Mouse (Mus musculus) CD4-positive, CD25-positive, alpha-beta regulatory T cell, adult 2 months (primary cell): ENCODE data around the gene Dctn1.

Experiments used
- DNase-seq: peaks from one replicate; pipeline ENCODE4 v3.0.0-alpha.2; 2012; ENCODE audit warnings: low read depth, low spot score

The Dctn1 gene

DNA sequence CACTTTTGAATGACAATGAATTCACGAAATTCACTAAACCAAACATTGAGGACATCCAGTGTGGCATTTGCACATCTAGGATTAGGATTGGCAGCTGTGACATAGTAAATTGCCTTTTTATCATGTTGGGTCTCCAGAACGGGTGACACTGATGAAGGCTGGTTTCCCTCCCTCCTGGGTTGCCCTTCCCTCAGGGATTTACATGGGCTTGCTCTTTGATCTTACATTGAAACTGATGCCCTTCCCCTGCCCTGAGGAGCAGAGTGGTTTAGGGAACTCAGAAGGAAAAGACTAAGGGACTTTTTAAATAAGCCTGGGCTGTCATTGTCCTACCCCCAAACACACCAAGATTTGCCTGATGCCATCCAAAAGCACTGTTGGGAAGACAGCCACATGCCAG is 65.8 kb downstream of the Dctn1 start:
- no peak for DNase-seq

DNA sequence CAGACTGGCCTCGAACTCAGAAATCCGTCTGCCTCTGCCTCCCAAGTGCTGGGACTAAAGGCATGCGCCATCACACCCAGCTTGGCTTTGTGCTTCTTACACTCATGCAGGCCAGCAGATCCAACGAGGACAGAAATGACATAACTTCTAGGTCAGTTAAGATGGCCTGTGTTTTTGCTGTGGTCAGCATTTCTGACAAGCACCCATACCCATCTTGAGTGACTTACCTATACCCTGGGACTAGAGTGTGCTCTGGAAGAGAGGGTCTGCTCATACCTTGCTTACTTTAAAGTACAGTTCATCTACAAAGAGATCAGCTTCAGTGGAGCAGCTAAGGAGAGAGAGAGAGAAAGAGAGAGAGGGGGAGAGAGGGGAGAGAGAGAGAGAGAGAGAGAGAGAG is 67.6 kb downstream of the Dctn1 start:
- no peak for DNase-seq

DNA sequence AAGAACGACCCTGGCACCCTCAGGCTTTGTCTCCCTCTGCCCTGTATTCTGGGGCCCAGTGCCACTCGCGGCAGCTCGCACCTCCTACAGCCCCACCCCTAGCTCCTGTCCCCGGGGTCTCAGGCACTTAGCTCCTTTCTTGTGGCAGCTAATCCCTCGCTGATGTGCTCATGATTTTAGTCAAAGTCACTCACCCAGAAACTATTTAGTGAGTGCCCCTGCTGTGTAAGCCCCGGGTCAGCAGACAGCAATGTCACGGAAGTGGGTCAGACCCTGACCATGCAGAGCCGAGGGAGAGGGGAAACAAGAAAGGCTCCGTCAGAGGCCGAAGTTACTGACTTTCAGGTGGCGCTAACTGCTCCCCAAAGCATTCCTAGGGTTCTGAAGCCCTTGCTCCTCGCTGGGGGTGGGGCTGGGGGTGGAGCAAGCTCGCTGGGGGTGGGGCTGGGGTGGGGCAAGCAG is 68.6 kb downstream of the Dctn1 start:
- DNase-seq, result no peak

DNA sequence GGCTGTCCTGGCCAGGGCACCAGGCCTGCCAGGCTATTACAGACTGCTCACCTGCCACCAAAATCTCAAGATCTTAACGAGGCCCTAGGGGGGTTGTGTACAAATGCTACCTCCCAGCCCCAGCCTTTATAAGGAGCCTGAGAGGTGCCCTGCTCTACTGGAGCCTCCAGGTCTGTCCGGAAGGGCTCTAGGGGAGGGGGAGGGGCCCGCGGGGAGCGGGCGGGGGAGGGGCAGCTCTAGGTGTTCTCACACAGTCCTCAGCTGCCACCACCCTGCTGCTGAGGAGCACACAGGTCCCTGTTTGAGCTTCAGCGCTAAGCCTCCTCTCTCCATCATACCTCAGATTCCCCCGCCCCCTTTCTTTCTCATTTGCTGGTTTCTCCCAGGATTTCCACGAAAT is 71.4 kb downstream of the Dctn1 start:
- no peak for DNase-seq

DNA sequence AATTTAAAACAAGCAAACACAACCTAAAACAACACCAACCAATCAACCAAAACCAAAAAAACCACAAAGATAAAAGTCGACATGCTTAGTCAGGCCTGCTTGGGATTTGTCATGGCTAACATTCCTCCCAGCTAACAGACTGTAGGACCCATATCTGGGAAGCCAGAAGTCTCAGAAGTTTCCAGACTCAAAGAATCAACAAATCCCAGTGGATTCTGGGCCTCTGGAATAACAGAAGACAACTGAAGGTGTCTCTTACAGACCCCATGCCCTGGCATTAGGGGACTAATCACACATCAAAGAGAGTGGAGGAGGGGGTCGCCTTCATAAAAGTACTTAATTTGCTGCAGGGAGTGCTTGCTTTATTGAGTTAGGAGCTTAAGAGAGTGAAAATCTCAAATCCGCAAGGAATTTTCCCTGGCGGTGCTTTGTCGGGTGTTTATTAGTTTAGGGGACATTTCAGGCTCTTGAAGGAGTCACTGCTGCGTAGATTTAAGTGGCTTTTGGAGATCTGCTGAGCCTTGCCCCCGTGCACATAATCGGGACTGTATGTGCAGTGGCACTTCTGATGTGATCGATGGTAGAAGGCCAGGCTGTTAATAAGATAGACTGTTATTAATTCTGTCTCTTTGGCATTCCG is 78.8 kb downstream of the Dctn1 start:
- DNase-seq, result no peak

DNA sequence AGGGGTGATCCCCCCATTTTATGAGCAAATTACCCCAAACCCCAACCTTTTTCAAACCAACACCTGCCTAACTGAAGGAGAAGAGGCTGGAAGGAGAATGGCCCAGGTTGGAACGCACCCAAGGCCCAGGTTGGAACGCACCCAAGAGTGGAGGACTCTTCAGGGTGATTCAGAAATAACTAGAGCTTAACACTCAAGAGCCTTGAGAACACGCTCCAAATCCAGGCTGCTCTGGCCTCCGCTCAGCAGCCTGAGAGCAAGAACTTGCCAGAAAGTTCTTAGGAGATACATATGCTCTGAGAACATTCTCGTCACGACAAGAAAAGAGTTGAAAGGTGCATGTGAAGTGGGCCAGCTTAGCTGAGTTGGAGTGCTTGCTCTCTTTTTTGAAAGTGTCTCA is 79.4 kb downstream of the Dctn1 start:
- no peak for DNase-seq

DNA sequence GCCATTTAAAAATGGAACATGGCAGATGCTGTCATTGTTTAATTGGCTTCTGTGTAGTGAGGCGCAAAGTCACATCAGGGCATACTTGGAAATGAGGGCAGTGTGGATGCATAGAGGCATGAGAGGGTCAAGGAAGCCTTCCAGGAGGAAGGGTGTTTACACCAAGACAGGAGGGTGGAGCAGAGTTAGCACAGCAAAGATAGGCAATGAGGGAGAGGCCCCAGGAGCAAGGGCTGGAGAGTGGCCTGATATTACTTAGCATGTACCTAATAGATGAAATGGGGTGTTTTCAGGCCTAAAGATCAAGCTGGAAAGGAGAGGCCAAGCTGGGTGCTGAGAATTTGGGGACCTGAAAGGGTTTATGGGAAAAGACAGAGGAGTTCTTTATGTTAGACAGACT is 80.3 kb downstream of the Dctn1 start:
- no peak for DNase-seq

DNA sequence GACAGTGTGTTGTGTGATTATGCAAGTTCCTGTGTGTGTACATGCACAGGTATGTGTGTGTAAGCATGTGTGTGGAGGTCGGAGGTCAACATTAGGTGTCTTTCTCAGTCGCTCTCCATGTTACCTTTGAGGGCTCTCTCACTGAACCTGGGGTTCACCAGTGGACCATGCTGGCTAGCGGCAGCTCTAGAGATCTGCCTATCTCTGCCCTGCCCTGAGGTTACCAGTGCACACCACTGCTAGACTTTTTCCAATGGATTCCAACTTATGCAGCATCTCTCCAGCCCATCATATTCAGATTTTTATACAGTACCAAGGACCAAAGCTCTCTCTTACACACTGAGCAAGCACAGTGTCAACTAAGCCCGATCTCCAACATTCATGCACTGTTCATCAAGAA is 81.0 kb downstream of the Dctn1 start:
- no peak for DNase-seq

DNA sequence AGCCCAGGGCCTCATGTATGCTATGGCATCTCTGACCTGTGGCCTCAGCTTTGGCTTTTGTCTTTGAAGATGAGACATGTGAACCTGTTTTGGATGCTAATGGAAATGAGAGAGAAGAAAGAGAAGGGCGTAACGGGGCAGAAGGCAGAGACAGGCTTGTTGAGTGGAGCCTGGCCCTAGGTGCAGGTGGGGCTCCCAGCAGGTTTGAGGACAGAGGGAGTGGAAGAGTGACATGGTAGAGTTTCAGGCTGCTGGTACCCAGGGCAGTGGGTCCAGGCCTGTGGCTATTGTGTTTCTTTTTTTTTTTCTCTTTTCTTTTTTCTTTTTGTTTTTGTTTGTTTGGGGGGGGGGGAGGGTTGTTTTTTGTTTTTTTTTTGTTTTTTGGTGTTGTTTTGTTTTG is 81.4 kb downstream of the Dctn1 start:
- DNase-seq, result no peak
